Mouse (Mus musculus) liver, adult 2 months (tissue): ENCODE results near the gene Rap1gap2. TPM values are rescaled to one million over a fixed set of nuclear protein-coding genes. Genes with fewer than 3 reads are reported as not detected.
A peak's percentile ranks its signal among the peaks of the same experiment; 100 is the strongest.

Experiments
- DNase-seq: peaks from one replicate; pipeline ENCODE4 v3.0.0-alpha.2; 2011; ENCODE audit warnings: low read depth, low spot score; ENCODE audit errors: extremely low read depth
- H3K27ac ChIP-seq: fragments of 200-500 bp; replicated peaks from 2 replicates; pipeline ENCODE4 v1.5.1; 2012; ENCODE audit warnings: low read depth, mild to moderate bottlenecking, control low read depth, inconsistent platforms, low read length; ENCODE audit not compliant: insufficient read depth
- H3K27me3 ChIP-seq: fragments of 200-500 bp; 2 replicates; pipeline ENCODE4 v1.6.1; 2012; ENCODE audit warnings: mild to moderate bottlenecking, moderate library complexity, low read length, inconsistent platforms; ENCODE audit not compliant: control insufficient read depth, insufficient read depth
- H3K36me3 ChIP-seq: fragments of 200-500 bp; 2 replicates; pipeline ENCODE4 v1.6.1; 2012; ENCODE audit warnings: low read length, inconsistent platforms; ENCODE audit not compliant: control insufficient read depth, insufficient read depth
- H3K4me1 ChIP-seq: fragments of 200-500 bp; 2 replicates; pipeline ENCODE4 v1.6.1; 2011; ENCODE audit warnings: low read length; ENCODE audit not compliant: control insufficient read depth, insufficient read depth
- H3K4me3 ChIP-seq: fragments of 200-500 bp; 2 replicates; pipeline ENCODE4 v1.5.1; 2011; ENCODE audit warnings: low read depth, mild to moderate bottlenecking, control low read depth, low read length, moderate library complexity; ENCODE audit not compliant: insufficient read depth
- H3K79me2 ChIP-seq: fragments of 200-500 bp; 2 replicates; pipeline ENCODE4 v1.6.1; 2012; ENCODE audit warnings: inconsistent platforms, mild to moderate bottlenecking, low read length, moderate library complexity; ENCODE audit not compliant: control insufficient read depth, insufficient read depth
- H3K9ac ChIP-seq: fragments of 200-500 bp; 2 replicates; pipeline ENCODE4 v1.6.1; 2012; ENCODE audit warnings: low read depth, mild to moderate bottlenecking, control low read depth, inconsistent platforms, low read length
- CTCF ChIP-seq: fragments of 200-500 bp; IDR thresholded peaks from 2 replicates; pipeline ENCODE4 v1.5.1; 2011; ENCODE audit warnings: low read depth, low read length, control low read depth
- POLR2A ChIP-seq: fragments of 200-500 bp; IDR thresholded peaks from 2 replicates; pipeline ENCODE4 v1.6.1; 2011; ENCODE audit warnings: low read length, control low read depth; ENCODE audit not compliant: insufficient read depth; ENCODE audit errors: extremely low read depth
- WGBS: fragments of 180-500 bp; shearing (Covaris S2); methylation state at CpG from one replicate; pipeline ENCODE4 v1.1.7; 2018; 5-methylcytosine and 5-hydroxymethylcytosine counted together
- polyA plus RNA-seq: library from polyadenylated mRNA; depleted of rRNA; stranded (reverse); fragments of >200 nt; gene quantifications from 2 replicates; pipeline ENCODE4 v1.2.3, GENCODE M21; 2012; rRNA removed
- total RNA-seq: library from RNA; depleted of rRNA; stranded (reverse); fragments of >200 nt; gene quantifications from 2 replicates; pipeline ENCODE4 v1.2.3, GENCODE M21; 2014; rRNA removed

The Rap1gap2 gene
- total RNA-seq (0.46 and 0.67 TPM in 2 replicates), polyA plus RNA-seq (0.37 and 0.48 TPM in 2 replicates)

DNA sequence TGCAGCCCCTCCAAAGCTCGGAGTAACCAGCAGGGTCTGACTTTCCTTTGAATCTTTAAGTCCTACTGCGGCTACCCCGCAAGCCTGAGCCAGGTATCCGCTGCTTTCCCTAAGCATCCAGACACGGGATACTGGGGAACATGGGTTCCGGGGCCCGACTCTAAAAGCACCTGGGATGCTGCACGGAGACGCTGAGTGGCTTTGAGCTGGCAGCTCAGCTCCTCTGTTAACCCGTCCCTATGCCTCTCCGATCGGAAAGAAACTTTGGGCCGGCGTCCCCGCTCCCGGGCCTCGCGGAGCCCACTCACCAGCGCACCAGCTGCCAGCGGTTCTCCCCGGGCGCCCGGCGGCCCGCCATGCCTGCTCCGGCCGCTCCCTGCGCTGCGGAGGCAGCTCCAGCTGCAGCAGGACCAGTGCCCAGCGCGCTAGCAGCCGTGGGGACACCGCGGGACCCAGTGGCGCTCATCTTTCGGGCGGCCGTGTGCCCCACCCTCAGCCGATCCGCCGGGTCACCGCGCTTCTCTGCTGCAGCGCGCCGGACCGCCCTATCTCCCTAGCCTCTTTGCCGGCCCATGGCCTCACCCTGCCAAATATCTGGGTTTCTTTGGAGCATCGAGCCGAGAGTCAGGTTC lies at the start of gene Rap1gap2:
TSS of gene Rap1gap2 (minus strand) at position 371 of the 632 bp plus-strand sequence.
- Histone ChIP-seq H3K4me1 (peaks cover 6% of the 10 kb centered on the region; the same call in 1 of the 2 replicates), H3K27me3 (peaks cover 13% of the 10 kb centered on the region; the same call in 1 of the 2 replicates), H3K27ac (no peak within 1 kb of the TSS), H3K9ac (no peak within 1 kb of the TSS), H3K79me2 (no peaks in the 10 kb centered on the region), H3K36me3 (no peaks in the 10 kb centered on the region), H3K4me3 (no peak within 1 kb of the TSS)
- DNase-seq, result no peak
- WGBS, result 3% methylated on average over 50 of the region's 50 CpGs
- TF ChIP-seq POLR2A (no peak), CTCF (no peak)

DNA sequence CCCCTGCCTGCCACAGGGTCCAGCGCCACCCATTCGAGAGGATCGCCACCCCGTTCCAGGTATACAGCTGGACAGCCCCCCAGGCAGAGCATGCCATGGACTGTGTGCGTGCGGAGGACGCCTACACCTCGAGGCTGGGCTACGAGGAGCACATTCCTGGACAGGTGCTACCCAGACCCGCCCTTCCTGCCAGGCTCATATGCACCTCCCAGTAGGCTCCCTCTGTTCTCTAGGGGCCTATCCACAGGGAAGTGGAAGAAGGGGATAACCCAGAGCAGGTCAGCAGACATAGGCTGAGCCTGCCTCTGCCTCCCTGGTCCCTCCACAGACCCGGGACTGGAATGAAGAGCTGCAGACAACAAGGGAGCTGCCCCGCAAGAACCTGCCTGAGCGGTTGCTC lies 49.6 kb upstream of the Rap1gap2 start:
- TF ChIP-seq CTCF (no peak), POLR2A (no peak)
- no peak for DNase-seq
- H3K36me3 ChIP-seq, result peaks cover 59% of the 10 kb centered on the region

DNA sequence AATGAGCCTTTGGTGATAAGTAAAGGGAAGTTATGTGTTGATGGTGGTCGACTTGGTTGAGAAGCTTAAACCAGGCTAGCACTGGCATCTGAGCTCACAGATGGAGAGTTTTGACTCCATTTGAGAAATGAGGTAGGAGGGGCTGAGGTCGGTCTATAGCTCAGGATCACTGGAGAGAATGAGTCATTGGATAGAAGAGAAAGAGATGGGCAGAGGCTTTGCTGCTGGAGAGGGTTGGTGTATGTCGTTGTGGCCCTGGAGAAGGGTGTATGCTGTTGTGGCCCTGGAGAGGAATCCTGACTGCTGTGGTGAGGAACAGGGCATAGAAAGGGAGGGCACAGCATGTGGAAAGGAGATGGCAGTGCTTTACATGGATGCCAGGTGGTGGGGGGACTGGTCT lies 45.2 kb upstream of the Rap1gap2 start:
- no peak for TF ChIP-seq POLR2A
- no peak for TF ChIP-seq CTCF
- Histone ChIP-seq H3K27me3 (no peaks in the 10 kb centered on the region), H3K36me3 (peaks cover 39% of the 10 kb centered on the region), H3K27ac (no peak overlapping the region), H3K4me3 (no peak overlapping the region), H3K9ac (no peak overlapping the region), H3K4me1 (peaks cover 33% of the 10 kb centered on the region), H3K79me2 (peaks cover 54% of the 10 kb centered on the region)
- 67% methylated on average over 3 of the region's 3 CpGs for WGBS
- no peak for DNase-seq

More for the DNA sequence above, 49.6 kb upstream of the Rap1gap2 start:
- Histone ChIP-seq H3K4me3 (no peak overlapping the region), H3K27ac (no peak overlapping the region), H3K9ac (no peak overlapping the region), H3K4me1 (no peaks in the 10 kb centered on the region), H3K79me2 (peaks cover 13% of the 10 kb centered on the region; the same call in 1 of the 2 replicates), H3K27me3 (no peaks in the 10 kb centered on the region)
- WGBS, result 95% methylated on average over 13 of the region's 13 CpGs

DNA sequence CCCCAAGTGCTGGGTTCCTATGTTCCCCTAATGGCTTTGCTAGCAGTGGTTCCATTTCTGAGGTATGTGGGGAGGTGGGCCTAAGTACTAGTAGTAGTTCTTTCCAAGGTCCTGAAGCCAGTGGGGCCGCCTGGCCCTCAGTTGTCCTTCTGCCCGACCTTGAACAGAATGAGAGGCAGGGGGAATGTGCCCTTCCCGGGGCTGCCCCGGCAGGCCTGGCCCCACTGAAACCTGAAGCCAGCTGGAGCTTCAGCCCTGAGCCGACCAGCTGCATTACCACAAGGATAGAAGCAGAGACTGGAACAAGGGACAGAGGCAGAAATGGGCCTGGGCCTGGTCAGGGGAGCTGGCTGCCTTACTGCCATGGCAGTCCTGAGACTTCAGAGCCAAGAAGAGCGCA lies 42.7 kb upstream of the Rap1gap2 start:
- Histone ChIP-seq H3K4me1 (peaks cover 39% of the 10 kb centered on the region), H3K9ac (peak overlapping the region; percentile 19), H3K27ac (peak overlapping the region; percentile 53), H3K79me2 (peaks cover 65% of the 10 kb centered on the region), H3K36me3 (peaks cover 21% of the 10 kb centered on the region), H3K4me3 (peak overlapping the region; percentile 28; the same call in 1 of the 2 replicates), H3K27me3 (no peaks in the 10 kb centered on the region)
- no peak for DNase-seq
- TF ChIP-seq POLR2A (no peak), CTCF (no peak)
- WGBS, result 27% methylated on average over 6 of the region's 6 CpGs

DNA sequence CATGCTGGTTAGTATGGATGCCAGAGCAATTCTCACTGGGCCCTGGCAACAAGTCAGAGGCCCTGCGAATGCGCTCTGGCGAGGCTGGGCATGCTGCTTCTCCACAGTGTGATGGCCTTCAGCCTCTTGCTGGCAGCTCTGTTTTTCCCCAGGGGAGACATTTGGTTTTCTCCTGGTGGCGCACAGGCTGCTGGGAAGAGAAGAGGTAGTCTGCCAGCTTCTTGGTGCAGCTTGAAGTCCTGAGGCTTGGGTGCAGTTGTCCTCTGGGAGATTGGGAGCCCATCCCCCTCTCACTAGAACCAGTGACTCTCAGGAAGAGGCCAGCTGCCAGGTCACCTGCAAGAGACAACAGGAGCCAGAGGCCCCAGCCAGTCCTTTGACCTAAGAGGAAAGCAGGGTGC lies 42.1 kb upstream of the Rap1gap2 start:
- TF ChIP-seq POLR2A (no peak), CTCF (no peak)
- peak overlapping the region; percentile 53 for H3K27ac ChIP-seq

DNA sequence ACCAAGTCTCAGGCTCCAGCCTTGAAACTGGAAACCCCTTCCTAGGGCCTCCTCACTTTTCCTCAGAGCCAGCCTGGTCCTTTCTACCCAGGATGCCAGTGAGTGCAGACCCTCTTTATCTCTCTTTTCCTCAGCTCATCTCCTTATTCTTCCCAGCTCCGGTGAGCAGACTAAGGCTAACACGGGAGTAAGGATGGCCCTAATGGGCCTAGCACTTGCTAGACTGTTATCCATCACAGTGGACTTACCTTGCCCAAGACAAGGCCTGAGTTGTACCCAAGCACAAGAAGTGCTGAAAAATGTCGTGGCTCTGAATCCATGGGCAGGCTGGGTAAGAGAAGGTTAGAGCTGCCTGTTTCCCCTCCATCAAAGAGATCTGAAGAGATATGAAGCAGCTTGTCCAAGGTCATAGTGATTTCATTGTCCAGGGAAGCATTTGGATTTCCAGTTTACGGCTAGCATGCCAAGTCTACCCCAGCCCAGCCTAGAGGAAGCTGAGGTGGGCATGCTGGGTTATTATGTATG lies 39.9 kb upstream of the Rap1gap2 start:
- H3K9ac ChIP-seq, result peak overlapping the region; percentile 28
- H3K4me1 ChIP-seq, result peaks cover 40% of the 10 kb centered on the region
- H3K27me3 ChIP-seq, result no peaks in the 10 kb centered on the region
- H3K36me3 ChIP-seq, result peaks cover 5% of the 10 kb centered on the region
- H3K79me2 ChIP-seq, result peaks cover 53% of the 10 kb centered on the region
- H3K27ac ChIP-seq, result peak overlapping the region; percentile 77
- H3K4me3 ChIP-seq, result peak overlapping the region; percentile 52
- no peak for DNase-seq
- WGBS, result 11% methylated on average over 4 of the region's 4 CpGs
- TF ChIP-seq POLR2A (no peak), CTCF (no peak)

More for the DNA sequence above, 42.1 kb upstream of the Rap1gap2 start:
- peak; percentile 92 for DNase-seq
- H3K9ac ChIP-seq, result 0 out of 2 replicates have a peak overlapping the region, but pooled peaks have one; percentile 2
- peaks cover 39% of the 10 kb centered on the region for H3K4me1 ChIP-seq
- peaks cover 65% of the 10 kb centered on the region for H3K79me2 ChIP-seq
- 12% methylated on average over 4 of the region's 4 CpGs for WGBS
- H3K4me3 ChIP-seq, result peak overlapping the region; percentile 28; the same call in 1 of the 2 replicates
- H3K36me3 ChIP-seq, result peaks cover 17% of the 10 kb centered on the region
- H3K27me3 ChIP-seq, result no peaks in the 10 kb centered on the region
